Mouse (Mus musculus) CH12.LX (cell line): Measurements from ENCODE around the gene Mta1. TPM values are rescaled to one million over a fixed set of nuclear protein-coding genes. Genes with fewer than 3 reads are reported as not detected.

Experiments used
- DNase-seq: peaks from one replicate; pipeline ENCODE4 v3.0.0-alpha.2; 2013; ENCODE audit errors: extremely low read depth
- H3K27ac ChIP-seq: 2 replicates; pipeline ENCODE4 v1.5.1; 2012; ENCODE audit warnings: low read depth, mild to moderate bottlenecking, control low read depth, moderate library complexity; ENCODE audit not compliant: insufficient read depth
- H3K27me3 ChIP-seq: replicated peaks from 2 replicates; pipeline ENCODE3; 2012; ENCODE audit warnings: inconsistent platforms
- H3K36me3 ChIP-seq, 2 experiments: replicated peaks in 1 of 2; 2 replicates each; pipeline versions ENCODE3 to v1.6.1; 2012; ENCODE audit warnings: inconsistent platforms in 1 of 2, low read length in 1 of 2, mild to moderate bottlenecking in 1 of 2, mixed read lengths in 1 of 2, moderate library complexity in 1 of 2; ENCODE audit not compliant: control insufficient read depth in 1 of 2, insufficient read depth in 1 of 2
- H3K4me1 ChIP-seq, 2 experiments: 2 replicates each; pipeline ENCODE4 v1.6.1; 2012; ENCODE audit warnings: inconsistent platforms in 1 of 2, moderate library complexity in 1 of 2; ENCODE audit not compliant: insufficient read depth in 2 of 2, control insufficient read depth in 1 of 2
- H3K4me2 ChIP-seq: 2 replicates; pipeline ENCODE4 v1.6.1; 2012; ENCODE audit warnings: low read depth, mild to moderate bottlenecking, control low read depth; ENCODE audit not compliant: poor library complexity, insufficient read depth, severe bottlenecking
- H3K4me3 ChIP-seq, 3 experiments: fragments of 150-350 bp in 1 of 3; sonication (generic) in 1 of 3; replicated peaks in 1 of 3; 2 replicates each; pipeline versions ENCODE3 to v1.5.1; 2011 to 2012; ENCODE audit warnings: low read depth in 2 of 3, low read length in 2 of 3, mild to moderate bottlenecking in 2 of 3, moderate library complexity in 2 of 3, control low read depth in 1 of 3, improper control_type of control experiment in 1 of 3, inconsistent platforms in 1 of 3, mixed read lengths in 1 of 3; ENCODE audit not compliant: poor library complexity in 1 of 3
- H3K79me2 ChIP-seq: replicated peaks from 2 replicates; pipeline ENCODE4 v1.6.1; 2012; ENCODE audit warnings: mild to moderate bottlenecking, moderate library complexity; ENCODE audit not compliant: control insufficient read depth, poor library complexity, insufficient read depth, severe bottlenecking; ENCODE audit errors: extremely low read depth
- H3K9ac ChIP-seq: 2 replicates; pipeline ENCODE4 v1.6.1; 2012; ENCODE audit warnings: low read depth, mild to moderate bottlenecking, control low read depth, moderate library complexity; ENCODE audit not compliant: insufficient read depth
- H3K9me3 ChIP-seq: replicated peaks from 2 replicates; pipeline ENCODE3; 2012; ENCODE audit warnings: low read length, inconsistent platforms, mixed read lengths
- CHD1 ChIP-seq: IDR thresholded peaks from 2 replicates; pipeline ENCODE4 v1.6.1; 2012; ENCODE audit warnings: low read depth, low read length, improper control_type of control experiment, inconsistent platforms
- CHD2 ChIP-seq: IDR thresholded peaks from 2 replicates; pipeline ENCODE4 v1.6.1; 2011; ENCODE audit warnings: low read length, improper control_type of control experiment
- CTCF ChIP-seq, 2 experiments: IDR thresholded peaks in 1 of 2; conservative IDR thresholded peaks in 1 of 2; 2 replicates each; pipeline ENCODE4 v1.5.1; 2011 to 2012; ENCODE audit warnings: low read depth in 2 of 2, low read length in 2 of 2, improper control_type of control experiment in 1 of 2, inconsistent platforms in 1 of 2, mild to moderate bottlenecking in 1 of 2, moderate library complexity in 1 of 2
- ELF1 ChIP-seq: IDR thresholded peaks from 2 replicates; pipeline ENCODE4 v1.6.1; 2014; ENCODE audit warnings: low read depth, mild to moderate bottlenecking, inconsistent platforms, low read length, improper control_type of control experiment
- ETS1 ChIP-seq: conservative IDR thresholded peaks from 2 replicates; pipeline ENCODE4 v1.6.1; 2012; ENCODE audit warnings: low read depth, mild to moderate bottlenecking, inconsistent platforms, low read length, improper control_type of control experiment, moderate library complexity
- GABPA ChIP-seq: IDR thresholded peaks from 2 replicates; pipeline ENCODE4 v1.6.1; 2012; ENCODE audit warnings: low read depth, low read length, improper control_type of control experiment, inconsistent platforms; ENCODE audit not compliant: insufficient replicate concordance
- HCFC1 ChIP-seq: IDR thresholded peaks from 2 replicates; pipeline ENCODE4 v1.6.1; 2012; ENCODE audit warnings: low read depth, mild to moderate bottlenecking, inconsistent platforms, low read length, improper control_type of control experiment
- MAFK ChIP-seq: IDR thresholded peaks from 2 replicates; pipeline ENCODE4 v1.6.1; 2011; ENCODE audit warnings: low read length, improper control_type of control experiment; ENCODE audit not compliant: insufficient replicate concordance
- MEF2A ChIP-seq: IDR thresholded peaks from 2 replicates; pipeline ENCODE4 v1.6.1; 2014; ENCODE audit warnings: low read depth, mild to moderate bottlenecking, inconsistent platforms, low read length, improper control_type of control experiment, borderline replicate concordance
- MYC ChIP-seq: IDR thresholded peaks from 2 replicates; pipeline ENCODE4 v1.6.1; 2011; ENCODE audit warnings: low read depth, mild to moderate bottlenecking, improper control_type of control experiment, low read length
- NRF1 ChIP-seq: IDR thresholded peaks from 2 replicates; pipeline ENCODE4 v1.6.1; 2014; ENCODE audit warnings: low read depth, mild to moderate bottlenecking, inconsistent platforms, low read length, improper control_type of control experiment, moderate library complexity
- PAX5 ChIP-seq: IDR thresholded peaks from 2 replicates; pipeline ENCODE4 v1.6.1; 2012; ENCODE audit warnings: low read length, inconsistent platforms, mixed read lengths
- POLR2A ChIP-seq: IDR thresholded peaks from 2 replicates; pipeline ENCODE4 v1.6.1; 2011; ENCODE audit warnings: low read depth, mild to moderate bottlenecking, improper control_type of control experiment, low read length
- SMC3 ChIP-seq: IDR thresholded peaks from 2 replicates; pipeline ENCODE4 v1.6.1; 2011; ENCODE audit warnings: low read depth, low read length, improper control_type of control experiment
- USF2 ChIP-seq: conservative IDR thresholded peaks from 2 replicates; pipeline ENCODE4 v1.6.1; 2011; ENCODE audit warnings: low read depth, low read length, improper control_type of control experiment
- ZKSCAN1 ChIP-seq: IDR thresholded peaks from 2 replicates; pipeline ENCODE4 v1.6.1; 2012; ENCODE audit warnings: low read depth, inconsistent platforms, low read length, improper control_type of control experiment, borderline replicate concordance
- ZMIZ1 ChIP-seq: IDR thresholded peaks from 2 replicates; pipeline ENCODE4 v1.6.1; 2012; ENCODE audit warnings: low read depth, mild to moderate bottlenecking, inconsistent platforms, low read length, improper control_type of control experiment
- dilution Hi-C: fragments of 300-500 bp; cut with MboI; formaldehyde crosslinking; loops from 2 replicates; pipeline ENCODE4 v1.14.3; 2020; ENCODE audit warnings: low sequenced_read_pairs; ENCODE audit not compliant: extremely low pct_unique_long_range_greater_than_20kb, extremely low pct_ligation_motif_present
- in situ Hi-C: fragments of 300-500 bp; cut with MboI; formaldehyde crosslinking; loops from 3 replicates; pipeline ENCODE4 v1.14.3; 2019; ENCODE audit warnings: low sequenced_read_pairs, low pct_ligation_motif_present, low pct_unique_long_range_greater_than_20kb, mixed read lengths
- polyA plus RNA-seq: library from polyadenylated mRNA; unstranded; fragments of >175 nt; gene quantifications from 2 replicates; pipeline ENCODE4 v1.2.1, GENCODE M21; 2012; ENCODE audit warnings: low read depth; ENCODE audit not compliant: insufficient read length
- total RNA-seq, 2 experiments: library from RNA; depleted of rRNA; stranded (reverse); fragments of 300-350 nt in 1 of 2; fragments of >200 nt in 1 of 2; gene quantifications; 2 replicates each; pipeline ENCODE4 v1.2.3; 2012 to 2014

The Mta1 gene
- total and polyA plus RNA-seq, 3 experiments = 11.5 to 76.7 (median 39.4) TPM

- no peak for DNase-seq
- H3K4me2 ChIP-seq = no peak overlapping the region
- H3K4me1 ChIP-seq = peaks cover 0 to 7% of the 10 kb centered on the region in 2 experiments; a peak in 1 of 4 replicates
- H3K36me3 ChIP-seq = peaks cover 49 to 74% of the 10 kb centered on the region in 2 experiments
- no peak overlapping the region for H3K4me3 ChIP-seq
- in situ Hi-C loops (no loop called here), dilution Hi-C loops (no loop called here)
- H3K27ac ChIP-seq = no peak overlapping the region
- H3K9ac ChIP-seq = no peak overlapping the region
- H3K27me3 ChIP-seq = no peaks in the 10 kb centered on the region
- H3K9me3 ChIP-seq = peaks cover 23% of the 10 kb centered on the region
- no peak for TF ChIP-seq CHD2
- no peak for TF ChIP-seq NRF1
- no peak for TF ChIP-seq ELF1
- no peak for TF ChIP-seq ZKSCAN1
- no peak for TF ChIP-seq USF2
- TF ChIP-seq CTCF (conservative IDR thresholded peaks at IDR 0.05 in 1 of 2, IDR thresholded peaks at IDR 0.05 in 1 of 2; ENCODE audit: low read depth in 2 of 2, low read length in 2 of 2) = no peak
- no peak for TF ChIP-seq POLR2A
- TF ChIP-seq GABPA = no peak
- TF ChIP-seq ETS1 = no peak
- no peak for TF ChIP-seq HCFC1
- TF ChIP-seq PAX5 = no peak
- H3K79me2 ChIP-seq = no peaks in the 10 kb centered on the region
Measured at GRCm38 (mm10) chr12:113138291-113138690, 40.2 kb downstream of the Mta1 start.

GRCm38 (mm10) chr12:113138901-113139864 lies 41.1 kb downstream of the Mta1 start:
- no peaks in the 10 kb centered on the region for H3K27me3 ChIP-seq
- TF ChIP-seq SMC3 = no peak
- no peak for TF ChIP-seq ELF1
- no peak for TF ChIP-seq HCFC1
- TF ChIP-seq ETS1 = no peak
- no peak for TF ChIP-seq MYC
- TF ChIP-seq USF2 = no peak
- TF ChIP-seq CHD1 = no peak
- no peak for TF ChIP-seq MEF2A
- no peak for TF ChIP-seq MAFK
- no peak for TF ChIP-seq CHD2
- no peak for TF ChIP-seq PAX5
- TF ChIP-seq ZMIZ1 = no peak
- no peak overlapping the region for H3K27ac ChIP-seq
- no peaks in the 10 kb centered on the region for H3K79me2 ChIP-seq
- in situ Hi-C loops (no loop called here), dilution Hi-C loops (no loop called here)
- H3K9ac ChIP-seq = no peak overlapping the region
- peak overlapping the region; percentile 65 for H3K4me2 ChIP-seq
- no peak for DNase-seq
- H3K9me3 ChIP-seq = peaks cover 23% of the 10 kb centered on the region
- H3K36me3 ChIP-seq = peaks cover 40 to 66% of the 10 kb centered on the region in 2 experiments
- H3K4me1 ChIP-seq = peaks cover 0 to 7% of the 10 kb centered on the region in 2 experiments; a peak in 1 of 4 replicates
- no peak overlapping the region for H3K4me3 ChIP-seq
